13 mouse cellular contexts compared by ENCODE assay signal in the genomic region with DNA sequence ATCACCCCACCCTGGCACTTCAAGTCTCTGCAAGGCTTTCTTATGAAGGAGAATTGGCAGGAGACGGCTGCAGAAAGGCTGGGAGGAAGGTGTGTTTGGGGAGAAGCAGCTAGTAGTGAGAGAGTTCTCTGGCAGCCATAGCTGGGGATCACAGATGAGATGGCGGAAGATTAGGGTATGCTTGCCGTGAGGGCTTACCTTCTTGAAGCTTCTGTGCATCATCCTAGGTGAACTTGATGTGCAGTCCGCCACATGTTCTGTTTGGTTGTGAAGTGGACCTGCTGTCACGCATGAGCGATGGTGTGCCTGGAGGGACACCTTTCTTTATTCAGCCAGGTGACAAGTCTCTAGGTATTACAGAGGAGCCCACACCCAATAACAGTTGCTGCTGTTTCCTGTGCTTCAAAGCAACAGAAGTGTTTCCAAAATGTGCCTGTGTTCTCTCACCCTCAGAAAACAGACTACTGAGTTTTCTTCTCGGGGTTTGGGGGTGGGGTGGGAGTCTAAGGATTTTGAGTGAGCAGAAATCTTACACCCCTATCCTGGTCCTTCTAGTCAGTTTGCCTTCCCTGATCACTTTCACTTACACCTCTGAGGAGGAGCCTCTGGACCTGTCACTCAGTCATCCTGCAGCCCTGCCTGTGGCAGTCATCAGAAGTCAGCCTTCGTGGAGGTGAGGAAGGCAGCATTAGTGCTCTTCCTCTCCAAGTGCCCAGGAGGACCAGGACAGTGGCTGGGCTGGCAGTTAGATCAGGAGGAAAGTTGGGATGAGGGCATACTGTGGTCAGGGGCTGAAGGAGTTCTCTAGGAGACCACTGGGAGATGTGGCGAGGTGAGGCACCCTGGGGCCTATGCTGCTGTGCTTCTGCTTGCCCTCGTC. TPM values are rescaled to one million over a fixed set of nuclear protein-coding genes. Genes with fewer than 3 reads are reported as not detected.
DNase-seq lines count a peak whose midpoint lies in the region; ATAC-seq and TF ChIP-seq lines count a peak whose summit lies in the region.
"Had no signal": no experiment of that assay in that cellular context is flagged by ENCODE, and none has a peak within 500 bp of the region (broad histone marks: within the 10 kb centered on the region; RNA-seq: fewer than 3 reads in every experiment).

No protein-coding gene starts in this region.

- no peak overlapping the region for H3K4me2 ChIP-seq in midbrain, embryonic 13.5 days (replicated peaks)
- H3K4me2 ChIP-seq in midbrain, embryonic 16.5 days (ENCODE audit: low read length) = no peak overlapping the region
- H3K4me2 ChIP-seq: forebrain, embryonic 12.5 days had no signal

- H3K4me1 ChIP-seq in midbrain, embryonic 13.5 days (replicated peaks) = peaks cover 35% of the 10 kb centered on the region
- peaks cover 14% of the 10 kb centered on the region for H3K4me1 ChIP-seq in midbrain, embryonic 16.5 days (ENCODE audit: control insufficient read depth, insufficient read depth, low read length)

- no peak for ATAC-seq in midbrain, embryonic 13.5 days
- no peak for ATAC-seq in midbrain, embryonic 16.5 days
- peak; percentile 33 for ATAC-seq in inflammation-experienced regulatory T-cells, adult 6 months

- H3K9ac ChIP-seq in midbrain, embryonic 13.5 days (replicated peaks) = 0 out of 2 replicates have a peak overlapping the region, but pooled peaks have one; percentile 23
- no peak overlapping the region for H3K9ac ChIP-seq in midbrain, embryonic 16.5 days (ENCODE audit: low read depth, low read length)
- H3K9ac ChIP-seq: forebrain, embryonic 12.5 days had no signal

- no peaks in the 10 kb centered on the region for H3K27me3 ChIP-seq in midbrain, embryonic 13.5 days
- H3K27me3 ChIP-seq in midbrain, embryonic 16.5 days (ENCODE audit: control insufficient read depth, insufficient read depth, low read depth, low read length) = no peaks in the 10 kb centered on the region
- H3K27me3 ChIP-seq: forebrain, embryonic 12.5 days had no signal

- no peaks in the 10 kb centered on the region for H3K9me3 ChIP-seq in midbrain, embryonic 13.5 days
- H3K9me3 ChIP-seq in midbrain, embryonic 16.5 days (replicated peaks; ENCODE audit: control insufficient read depth, low read length, poor library complexity, severe bottlenecking) = no peaks in the 10 kb centered on the region
- H3K9me3 ChIP-seq: forebrain, embryonic 12.5 days had no signal

- no peak for TF ChIP-seq CTCF in gastrocnemius, adult 2 months (IDR thresholded peaks at IDR 0.05)

- H3K36me3 ChIP-seq in midbrain, embryonic 13.5 days = no peaks in the 10 kb centered on the region
- H3K36me3 ChIP-seq in midbrain, embryonic 16.5 days (ENCODE audit: control insufficient read depth, insufficient read depth, low read length) = no peaks in the 10 kb centered on the region
- H3K36me3 ChIP-seq: forebrain, embryonic 12.5 days had no signal

- peak overlapping the region; percentile 96 for H3K27ac ChIP-seq in gastrocnemius, adult 2 months
- H3K27ac ChIP-seq in midbrain, embryonic 13.5 days = no peak overlapping the region
- H3K27ac ChIP-seq in midbrain, embryonic 16.5 days (ENCODE audit: low read length) = no peak overlapping the region
- H3K27ac ChIP-seq: forebrain, embryonic 12.5 days had no signal

- intact Hi-C loops in gastrocnemius, adult 2 months (cut with DNase I) = no loop called here

- WGBS in midbrain, embryonic 13.5 days = 91% methylated on average over 10 of the region's 10 CpGs
- 87% methylated on average over 10 of the region's 10 CpGs for WGBS in midbrain, embryonic 16.5 days

- peak overlapping the region; percentile 78; the same call in 1 of the 2 replicates for H3K4me3 ChIP-seq in gastrocnemius, adult 2 months
- no peak overlapping the region for H3K4me3 ChIP-seq in midbrain, embryonic 13.5 days (replicated peaks)
- H3K4me3 ChIP-seq in midbrain, embryonic 16.5 days (ENCODE audit: low read depth, low read length) = no peak overlapping the region
- H3K4me3 ChIP-seq: forebrain, embryonic 12.5 days had no signal

- DNase-seq in gastrocnemius, adult 2 months = no peak
- no peak for DNase-seq in gastrocnemius, adult 8-10 months (ENCODE audit: low spot score in 2 of 2)
- peak; percentile 63 for DNase-seq in thymus, postnatal 25 days
- no peak for DNase-seq in cerebellum, adult 8-10 months
- no peak for DNase-seq in layer of hippocampus, postnatal 14 days (ENCODE audit: low spot score in 2 of 2)
- DNase-seq: adrenal gland, postnatal 25 days; cerebellum, adult 18-20 months; embryo, embryonic 11 days; lung, postnatal 10 days had no signal

RNA-seq across cellular contexts. Expression of a gene that starts 2.8 kb away (rescaled TPM):
- total RNA-seq in gastrocnemius, adult 2 months (2021) = 100 to 1,000 TPM; 135 to 139 TPM
- total RNA-seq in gastrocnemius, adult 8-10 months (2022) = 100 to 1,000 TPM; 152 to 187 (median 158) TPM
- polyA plus RNA-seq in midbrain, embryonic 13.5 days (2015; fragmentation: Nextera tagmentation; extraction: Ambion mirVana) = 16.7 and 19.8 TPM in 2 replicates
- 18.1 and 18.7 TPM in 2 replicates for polyA plus RNA-seq in midbrain, embryonic 16.5 days (2015; fragmentation: Nextera tagmentation; extraction: Ambion mirVana)
- 10 to 100 TPM; 26.4 to 37.9 (median 29.7) TPM for polyA plus RNA-seq in inflammation-experienced regulatory T-cells, adult 6 months (2017; shearing (Covaris generic))
- 100 to 1,000 TPM; 118 to 128 TPM for total RNA-seq in layer of hippocampus, postnatal 14 days (2021)
